Mouse (Mus musculus): ENCODE measurements around the gene Upk3a. TPM values are rescaled to one million over a fixed set of nuclear protein-coding genes. Genes with fewer than 3 reads are reported as not detected.

Upk3a gene
- polyA plus RNA-seq, 1 experiment from 2014 or later: not detected

- DNase-seq: no peak
- Histone ChIP-seq H3K4me1 (replicated peaks) (peaks cover 23% of the 10 kb centered on the region), H3K4me2 (peak overlapping the region; percentile 92), H3K9ac (peak overlapping the region; percentile 74), H3K4me3 (replicated peaks) (peak overlapping the region; percentile 67), H3K9me3 (replicated peaks) (no peaks in the 10 kb centered on the region), H3K36me3 (no peaks in the 10 kb centered on the region), H3K27me3 (peaks cover 38% of the 10 kb centered on the region), H3K27ac (no peak overlapping the region)
- WGBS (ENCODE audit: insufficient replicate concordance): under 1% methylated on average over 53 of the region's 53 CpGs
- ATAC-seq (ENCODE audit: low read depth): peak; percentile 67
Observed at GRCm38 (mm10) chr15:84987020-84987815, 29.7 kb upstream of the Upk3a start.

GRCm38 (mm10) chr15:84987874-84988825, 28.8 kb upstream of the Upk3a start, which contains the start of gene 5031439G07Rik:
Gene 5031439G07Rik (minus strand): TSS chr15:84988551.
- Histone ChIP-seq H3K4me3 (replicated peaks) (peak within 1 kb of the TSS; percentile 67), H3K36me3 (no peaks in the 10 kb centered on the region), H3K27ac (no peak within 1 kb of the TSS), H3K27me3 (peaks cover 38% of the 10 kb centered on the region), H3K9me3 (replicated peaks) (no peaks in the 10 kb centered on the region), H3K9ac (peak within 1 kb of the TSS; percentile 74), H3K4me1 (replicated peaks) (peaks cover 23% of the 10 kb centered on the region), H3K4me2 (peak within 1 kb of the TSS; percentile 92)
- peak; percentile 91 for ATAC-seq (ENCODE audit: low read depth)
- peak; percentile 85 for DNase-seq
- 1% methylated on average over 57 of the region's 59 CpGs for WGBS (ENCODE audit: insufficient replicate concordance)

- 56% methylated on average over 3 of the region's 3 CpGs for WGBS (ENCODE audit: insufficient replicate concordance)
- Histone ChIP-seq H3K27me3 (peaks cover 38% of the 10 kb centered on the region), H3K36me3 (no peaks in the 10 kb centered on the region), H3K9me3 (replicated peaks) (no peaks in the 10 kb centered on the region), H3K4me3 (replicated peaks) (no peak overlapping the region), H3K27ac (no peak overlapping the region), H3K4me1 (replicated peaks) (peaks cover 23% of the 10 kb centered on the region), H3K4me2 (no peak overlapping the region), H3K9ac (no peak overlapping the region)
- no peak for ATAC-seq (ENCODE audit: low read depth)
- DNase-seq: no peak
Observed at GRCm38 (mm10) chr15:84989098-84989497, 27.8 kb upstream of the Upk3a start.

GRCm38 (mm10) chr15:84989771-84990170, 27.2 kb upstream of the Upk3a start:
- Histone ChIP-seq H3K36me3 (no peaks in the 10 kb centered on the region), H3K27ac (no peak overlapping the region), H3K9ac (no peak overlapping the region), H3K9me3 (replicated peaks) (no peaks in the 10 kb centered on the region), H3K4me1 (replicated peaks) (peaks cover 23% of the 10 kb centered on the region), H3K4me2 (no peak overlapping the region), H3K27me3 (peaks cover 42% of the 10 kb centered on the region), H3K4me3 (replicated peaks) (no peak overlapping the region)
- WGBS (ENCODE audit: insufficient replicate concordance): 60% methylated on average over 7 of the region's 7 CpGs
- DNase-seq (no peak), ATAC-seq (ENCODE audit: low read depth) (no peak)

- no peak overlapping the region for H3K4me2 ChIP-seq
- ATAC-seq (ENCODE audit: low read depth): no peak
- H3K4me1 ChIP-seq (replicated peaks): no peaks in the 10 kb centered on the region
- no peak overlapping the region for H3K9ac ChIP-seq
- H3K4me3 ChIP-seq (replicated peaks): no peak overlapping the region
- WGBS (ENCODE audit: insufficient replicate concordance): 12% methylated on average over 6 of the region's 6 CpGs
- H3K27me3 ChIP-seq: peaks cover 14% of the 10 kb centered on the region
- H3K9me3 ChIP-seq (replicated peaks): no peaks in the 10 kb centered on the region
- no peaks in the 10 kb centered on the region for H3K36me3 ChIP-seq
- peak overlapping the region; percentile 9; the same call in 1 of the 2 replicates for H3K27ac ChIP-seq
- no peak for DNase-seq
Observed at GRCm38 (mm10) chr15:84994498-84994897, 22.4 kb upstream of the Upk3a start.

GRCm38 (mm10) chr15:84995041-84995440, 21.9 kb upstream of the Upk3a start:
- ATAC-seq (ENCODE audit: low read depth): no peak
- Histone ChIP-seq H3K4me2 (no peak overlapping the region), H3K27ac (no peak overlapping the region; the same call in 1 of the 2 replicates), H3K4me3 (replicated peaks) (no peak overlapping the region), H3K4me1 (replicated peaks) (no peaks in the 10 kb centered on the region), H3K36me3 (no peaks in the 10 kb centered on the region), H3K9me3 (replicated peaks) (no peaks in the 10 kb centered on the region), H3K27me3 (peaks cover 10% of the 10 kb centered on the region), H3K9ac (no peak overlapping the region)
- WGBS (ENCODE audit: insufficient replicate concordance): 29% methylated on average over 6 of the region's 6 CpGs
- no peak for DNase-seq

- H3K4me3 ChIP-seq (replicated peaks): no peak overlapping the region
- no peak for ATAC-seq (ENCODE audit: low read depth)
- 0% methylated on average over 1 of the region's 1 CpGs for WGBS (ENCODE audit: insufficient replicate concordance)
Observed at GRCm38 (mm10) chr15:84995967-84996366, 21.0 kb upstream of the Upk3a start.

GRCm38 (mm10) chr15:84997768-84998454, 19.0 kb upstream of the Upk3a start:
- Histone ChIP-seq H3K27me3 (peaks cover 19% of the 10 kb centered on the region), H3K4me3 (replicated peaks) (no peak overlapping the region), H3K9me3 (replicated peaks) (no peaks in the 10 kb centered on the region), H3K9ac (no peak overlapping the region), H3K4me1 (replicated peaks) (peaks cover 3% of the 10 kb centered on the region; the same call in 1 of the 2 replicates), H3K4me2 (no peak overlapping the region), H3K36me3 (no peaks in the 10 kb centered on the region), H3K27ac (no peak overlapping the region)
- ATAC-seq (ENCODE audit: low read depth): no peak
- WGBS (ENCODE audit: insufficient replicate concordance): 62% methylated on average over 14 of the region's 14 CpGs
- no peak for DNase-seq

More at GRCm38 (mm10) chr15:84995967-84996366, 21.0 kb upstream of the Upk3a start:
- Histone ChIP-seq H3K4me2 (no peak overlapping the region), H3K36me3 (no peaks in the 10 kb centered on the region), H3K4me1 (replicated peaks) (no peaks in the 10 kb centered on the region), H3K9ac (no peak overlapping the region), H3K9me3 (replicated peaks) (no peaks in the 10 kb centered on the region), H3K27ac (no peak overlapping the region), H3K27me3 (peaks cover 12% of the 10 kb centered on the region)
- DNase-seq: peak; percentile 29

GRCm38 (mm10) chr15:84999911-85000310, 17.0 kb upstream of the Upk3a start:
- no peak overlapping the region for H3K27ac ChIP-seq
- no peak for DNase-seq
- H3K36me3 ChIP-seq: no peaks in the 10 kb centered on the region
- H3K4me3 ChIP-seq (replicated peaks): no peak overlapping the region
- H3K4me1 ChIP-seq (replicated peaks): peaks cover 3% of the 10 kb centered on the region; the same call in 1 of the 2 replicates
- ATAC-seq (ENCODE audit: low read depth): no peak
- H3K9me3 ChIP-seq (replicated peaks): no peaks in the 10 kb centered on the region
- H3K27me3 ChIP-seq: peaks cover 14% of the 10 kb centered on the region; the same call in 1 of the 2 replicates
- no peak overlapping the region for H3K9ac ChIP-seq
- 58% methylated on average over 7 of the region's 7 CpGs for WGBS (ENCODE audit: insufficient replicate concordance)
- no peak overlapping the region for H3K4me2 ChIP-seq

- Histone ChIP-seq H3K27ac (no peak overlapping the region), H3K4me1 (replicated peaks) (peaks cover 3% of the 10 kb centered on the region; the same call in 1 of the 2 replicates), H3K4me3 (replicated peaks) (no peak overlapping the region), H3K4me2 (no peak overlapping the region), H3K9ac (no peak overlapping the region), H3K9me3 (replicated peaks) (no peaks in the 10 kb centered on the region), H3K36me3 (no peaks in the 10 kb centered on the region), H3K27me3 (peaks cover 12% of the 10 kb centered on the region; the same call in 1 of the 2 replicates)
- DNase-seq (peak; percentile 47), ATAC-seq (ENCODE audit: low read depth) (peak; percentile 55; the same call in 1 of the 2 replicates)
- WGBS (ENCODE audit: insufficient replicate concordance): 18% methylated on average over 29 of the region's 29 CpGs
Observed at GRCm38 (mm10) chr15:85000984-85001982, 15.7 kb upstream of the Upk3a start.

All from liver, embryonic 13.5 days (tissue).